Mouse (Mus musculus): Measurements from ENCODE around the gene Tbxa2r. TPM values are rescaled to one million over a fixed set of nuclear protein-coding genes. Genes with fewer than 3 reads are reported as not detected.

The Tbxa2r gene
- polyA plus RNA-seq, 1 experiment, result 0.47 TPM

GRCm38 (mm10) chr10:81293334-81294030 lies 35.0 kb upstream of the Tbxa2r start:
- peak overlapping the region; percentile 90 for H3K4me3 ChIP-seq (ENCODE audit: control insufficient read depth, low read depth, low read length)
- peak overlapping the region; percentile 3; the same call in 1 of the 2 replicates for H3K27ac ChIP-seq (ENCODE audit: control insufficient read depth, insufficient read depth, low read depth, low read length)
- H3K27me3 ChIP-seq (ENCODE audit: control insufficient read depth, insufficient read depth, low read length), result no peaks in the 10 kb centered on the region
- H3K4me1 ChIP-seq (ENCODE audit: control insufficient read depth, insufficient read depth, low read length), result peaks cover 16% of the 10 kb centered on the region
- no peaks in the 10 kb centered on the region for H3K36me3 ChIP-seq (ENCODE audit: control insufficient read depth, insufficient read depth, low read length)
- TF ChIP-seq POLR2A (IDR thresholded peaks at IDR 0.05; ENCODE audit: control insufficient read depth, low read depth, low read length) (no peak), CTCF (IDR thresholded peaks at IDR 0.05; ENCODE audit: control insufficient read depth, insufficient read depth, insufficient replicate concordance, low read depth, low read length) (no peak)

- Histone ChIP-seq H3K27ac (ENCODE audit: control insufficient read depth, insufficient read depth, low read depth, low read length) (no peak overlapping the region), H3K36me3 (ENCODE audit: control insufficient read depth, insufficient read depth, low read length) (no peaks in the 10 kb centered on the region), H3K27me3 (ENCODE audit: control insufficient read depth, insufficient read depth, low read length) (no peaks in the 10 kb centered on the region), H3K4me3 (ENCODE audit: control insufficient read depth, low read depth, low read length) (no peak overlapping the region), H3K4me1 (ENCODE audit: control insufficient read depth, insufficient read depth, low read length) (peaks cover 16% of the 10 kb centered on the region)
- TF ChIP-seq POLR2A (IDR thresholded peaks at IDR 0.05; ENCODE audit: control insufficient read depth, low read depth, low read length) (no peak), CTCF (IDR thresholded peaks at IDR 0.05; ENCODE audit: control insufficient read depth, insufficient read depth, insufficient replicate concordance, low read depth, low read length) (no peak)
Observed at GRCm38 (mm10) chr10:81294442-81294841, 34.1 kb upstream of the Tbxa2r start.

DNA sequence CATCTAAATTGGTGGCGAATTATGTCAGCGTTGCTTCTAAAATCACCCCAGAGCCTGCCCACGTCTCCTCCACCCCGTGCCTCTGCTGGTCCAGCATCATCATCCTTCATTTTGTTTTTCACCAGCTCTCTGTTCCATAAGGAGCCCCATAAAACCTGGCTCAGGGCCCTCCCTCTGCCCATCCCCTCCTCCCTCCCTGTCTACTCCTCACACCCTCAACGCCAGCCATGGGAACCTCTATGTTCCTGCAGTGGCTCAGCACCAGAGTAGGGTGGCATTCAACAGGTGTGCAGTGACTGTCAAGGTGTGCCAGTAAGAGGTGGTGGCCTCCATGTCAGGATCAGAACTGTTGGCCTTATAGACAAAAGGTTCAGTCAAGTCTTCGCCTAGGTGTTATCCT lies 33.3 kb upstream of the Tbxa2r start:
- no peak overlapping the region for H3K27ac ChIP-seq (ENCODE audit: control insufficient read depth, insufficient read depth, low read depth, low read length)
- no peak for TF ChIP-seq POLR2A (IDR thresholded peaks at IDR 0.05; ENCODE audit: control insufficient read depth, low read depth, low read length)
- no peak for TF ChIP-seq CTCF (IDR thresholded peaks at IDR 0.05; ENCODE audit: control insufficient read depth, insufficient read depth, insufficient replicate concordance, low read depth, low read length)
- H3K36me3 ChIP-seq (ENCODE audit: control insufficient read depth, insufficient read depth, low read length), result no peaks in the 10 kb centered on the region
- no peak overlapping the region for H3K4me3 ChIP-seq (ENCODE audit: control insufficient read depth, low read depth, low read length)
- H3K27me3 ChIP-seq (ENCODE audit: control insufficient read depth, insufficient read depth, low read length), result no peaks in the 10 kb centered on the region
- H3K4me1 ChIP-seq (ENCODE audit: control insufficient read depth, insufficient read depth, low read length), result peaks cover 16% of the 10 kb centered on the region

- Histone ChIP-seq H3K4me3 (ENCODE audit: control insufficient read depth, low read depth, low read length) (no peak overlapping the region), H3K36me3 (ENCODE audit: control insufficient read depth, insufficient read depth, low read length) (no peaks in the 10 kb centered on the region), H3K27me3 (ENCODE audit: control insufficient read depth, insufficient read depth, low read length) (no peaks in the 10 kb centered on the region), H3K27ac (ENCODE audit: control insufficient read depth, insufficient read depth, low read depth, low read length) (no peak overlapping the region; the same call in 1 of the 2 replicates), H3K4me1 (ENCODE audit: control insufficient read depth, insufficient read depth, low read length) (peaks cover 15% of the 10 kb centered on the region)
- TF ChIP-seq POLR2A (IDR thresholded peaks at IDR 0.05; ENCODE audit: control insufficient read depth, low read depth, low read length) (no peak), CTCF (IDR thresholded peaks at IDR 0.05; ENCODE audit: control insufficient read depth, insufficient read depth, insufficient replicate concordance, low read depth, low read length) (no peak)
Observed at GRCm38 (mm10) chr10:81297246-81297645, 31.3 kb upstream of the Tbxa2r start.

GRCm38 (mm10) chr10:81297845-81298244 lies 30.7 kb upstream of the Tbxa2r start:
- no peaks in the 10 kb centered on the region for H3K36me3 ChIP-seq (ENCODE audit: control insufficient read depth, insufficient read depth, low read length)
- H3K4me1 ChIP-seq (ENCODE audit: control insufficient read depth, insufficient read depth, low read length), result peaks cover 12% of the 10 kb centered on the region
- peak overlapping the region; percentile 45 for H3K27ac ChIP-seq (ENCODE audit: control insufficient read depth, insufficient read depth, low read depth, low read length)
- no peaks in the 10 kb centered on the region for H3K27me3 ChIP-seq (ENCODE audit: control insufficient read depth, insufficient read depth, low read length)
- TF ChIP-seq CTCF (IDR thresholded peaks at IDR 0.05; ENCODE audit: control insufficient read depth, insufficient read depth, insufficient replicate concordance, low read depth, low read length) (no peak), POLR2A (IDR thresholded peaks at IDR 0.05; ENCODE audit: control insufficient read depth, low read depth, low read length) (no peak)
- H3K4me3 ChIP-seq (ENCODE audit: control insufficient read depth, low read depth, low read length), result no peak overlapping the region

GRCm38 (mm10) chr10:81298369-81299100 lies 30.0 kb upstream of the Tbxa2r start:
- peaks cover 8% of the 10 kb centered on the region for H3K4me1 ChIP-seq (ENCODE audit: control insufficient read depth, insufficient read depth, low read length)
- H3K4me3 ChIP-seq (ENCODE audit: control insufficient read depth, low read depth, low read length), result no peak overlapping the region
- no peak overlapping the region for H3K27ac ChIP-seq (ENCODE audit: control insufficient read depth, insufficient read depth, low read depth, low read length)
- no peaks in the 10 kb centered on the region for H3K36me3 ChIP-seq (ENCODE audit: control insufficient read depth, insufficient read depth, low read length)
- no peak for TF ChIP-seq POLR2A (IDR thresholded peaks at IDR 0.05; ENCODE audit: control insufficient read depth, low read depth, low read length)
- TF ChIP-seq CTCF (IDR thresholded peaks at IDR 0.05; ENCODE audit: control insufficient read depth, insufficient read depth, insufficient replicate concordance, low read depth, low read length), result no peak
- H3K27me3 ChIP-seq (ENCODE audit: control insufficient read depth, insufficient read depth, low read length), result no peaks in the 10 kb centered on the region

- no peak overlapping the region for H3K27ac ChIP-seq (ENCODE audit: control insufficient read depth, insufficient read depth, low read depth, low read length)
- TF ChIP-seq POLR2A (IDR thresholded peaks at IDR 0.05; ENCODE audit: control insufficient read depth, low read depth, low read length), result no peak
- no peak for TF ChIP-seq CTCF (IDR thresholded peaks at IDR 0.05; ENCODE audit: control insufficient read depth, insufficient read depth, insufficient replicate concordance, low read depth, low read length)
- no peaks in the 10 kb centered on the region for H3K36me3 ChIP-seq (ENCODE audit: control insufficient read depth, insufficient read depth, low read length)
Observed at GRCm38 (mm10) chr10:81299585-81300351, 28.8 kb upstream of the Tbxa2r start.

More at GRCm38 (mm10) chr10:81299585-81300351, 28.8 kb upstream of the Tbxa2r start:
- Histone ChIP-seq H3K27me3 (ENCODE audit: control insufficient read depth, insufficient read depth, low read length) (no peaks in the 10 kb centered on the region), H3K4me3 (ENCODE audit: control insufficient read depth, low read depth, low read length) (no peak overlapping the region), H3K4me1 (ENCODE audit: control insufficient read depth, insufficient read depth, low read length) (no peaks in the 10 kb centered on the region; the same call in 1 of the 2 replicates)
